Mouse (Mus musculus): ENCODE data around the gene Dynll2.
"Not testable (repeated sequence)": the region's sequence is repeated elsewhere in the genome, so short reads cannot be mapped to it uniquely, and the experiment has no call there.

Gene Dynll2

GRCm38 (mm10) chr11:87986141-87986741 lies 1.1 kb downstream of the Dynll2 start:
- DNase-seq = peak; percentile 74

- DNase-seq = no peak
These were observed 1.7 kb downstream of the Dynll2 start for GRCm38 (mm10) chr11:87985643-87986042.

GRCm38 (mm10) chr11:87984571-87984970 lies 2.8 kb downstream of the Dynll2 start:
- DNase-seq = no peak

- DNase-seq = no peak
These were observed 8.4 kb downstream of the Dynll2 start for GRCm38 (mm10) chr11:87978905-87979304.

GRCm38 (mm10) chr11:87977021-87977420 lies 10.3 kb downstream of the Dynll2 start:
- DNase-seq = not testable (repeated sequence)

GRCm38 (mm10) chr11:87974477-87975181 lies 12.7 kb downstream of the Dynll2 start:
- DNase-seq = peak; percentile 80

- DNase-seq = peak; percentile 25
These were observed 13.6 kb downstream of the Dynll2 start for GRCm38 (mm10) chr11:87973559-87974305.

GRCm38 (mm10) chr11:87972829-87973228 lies 14.5 kb downstream of the Dynll2 start:
- DNase-seq = no peak

- peak; percentile 19 for DNase-seq
These were observed 18.8 kb downstream of the Dynll2 start for GRCm38 (mm10) chr11:87968356-87969122.

- peak; percentile 88 for DNase-seq
These were observed 19.5 kb downstream of the Dynll2 start for GRCm38 (mm10) chr11:87967692-87968289.

GRCm38 (mm10) chr11:87966214-87966613 lies 21.1 kb downstream of the Dynll2 start:
- DNase-seq = peak; percentile 40

- DNase-seq = no peak
These were observed 22.0 kb downstream of the Dynll2 start for GRCm38 (mm10) chr11:87965293-87965692.

GRCm38 (mm10) chr11:87957066-87957465 lies 30.3 kb downstream of the Dynll2 start:
- DNase-seq = peak; percentile 13

- DNase-seq = no peak
These were observed 32.2 kb downstream of the Dynll2 start for GRCm38 (mm10) chr11:87955144-87955543.

GRCm38 (mm10) chr11:87949990-87950389 lies 37.3 kb downstream of the Dynll2 start:
- DNase-seq = no peak

GRCm38 (mm10) chr11:87935467-87935866 lies 51.9 kb downstream of the Dynll2 start:
- DNase-seq = no peak

- no peak for DNase-seq
These were observed 53.6 kb downstream of the Dynll2 start for GRCm38 (mm10) chr11:87933731-87934130.

GRCm38 (mm10) chr11:87930348-87930747 lies 57.0 kb downstream of the Dynll2 start:
- no peak for DNase-seq

Data from lung, postnatal 10 days (tissue).